Mouse (Mus musculus) liver, embryonic 16.5 days (tissue): ENCODE results near the gene P2ry2. TPM values are rescaled to one million over a fixed set of nuclear protein-coding genes. Genes with fewer than 3 reads are reported as not detected.

Experiments used
- ATAC-seq: fragments of 200-750 bp; cut with Nextera tagmentation; 2 replicates; pipeline ENCODE4 v1.8.0; 2017; ENCODE audit warnings: low read depth, mild to moderate bottlenecking, moderate number of reproducible peaks, moderate library complexity
- H3K27ac ChIP-seq: fragments of 300-500 bp; sonication (generic); 2 replicates; pipeline ENCODE4 v1.5.1; 2014; ENCODE audit warnings: mild to moderate bottlenecking, low read length
- H3K27me3 ChIP-seq: fragments of 300-500 bp; sonication (generic); 2 replicates; pipeline ENCODE4 v1.6.1; 2014; ENCODE audit warnings: low read depth, low read length, mixed read lengths; ENCODE audit not compliant: control insufficient read depth, insufficient read depth
- H3K36me3 ChIP-seq: fragments of 300-500 bp; sonication (generic); 2 replicates; pipeline ENCODE4 v1.6.1; 2014; ENCODE audit warnings: mild to moderate bottlenecking; ENCODE audit not compliant: control insufficient read depth, insufficient read depth
- H3K4me1 ChIP-seq: fragments of 300-500 bp; sonication (generic); 2 replicates; pipeline ENCODE4 v1.6.1; 2014; ENCODE audit warnings: low read depth, low read length, mixed read lengths; ENCODE audit not compliant: control insufficient read depth
- H3K4me2 ChIP-seq: fragments of 300-500 bp; sonication (generic); 2 replicates; pipeline ENCODE4 v1.6.1; 2014; ENCODE audit warnings: low read depth, low read length, mixed read lengths
- H3K4me3 ChIP-seq: fragments of 300-500 bp; sonication (generic); 2 replicates; pipeline ENCODE4 v1.5.1; 2014; ENCODE audit warnings: low read depth, mild to moderate bottlenecking, low read length
- H3K9ac ChIP-seq: fragments of 300-500 bp; sonication (generic); 2 replicates; pipeline ENCODE4 v1.6.1; 2014; ENCODE audit warnings: low read depth, low read length
- H3K9me3 ChIP-seq: fragments of 300-500 bp; sonication (generic); replicated peaks from 2 replicates; pipeline ENCODE4 v1.6.1; 2016; ENCODE audit warnings: low read length; ENCODE audit not compliant: control insufficient read depth
- WGBS: fragments of 180-500 bp; shearing (Covaris S2); extraction: QIAGEN DNeasy Blood & Tissue Kit; methylation state at CpG from one replicate; pipeline ENCODE4 v1.1.7; 2014; ENCODE audit not compliant: insufficient replicate concordance; 5-methylcytosine and 5-hydroxymethylcytosine counted together
- polyA plus RNA-seq: library from polyadenylated mRNA; unstranded; fragments of >200 nt; fragmentation: Nextera tagmentation; extraction: Ambion mirVana; gene quantifications from 2 replicates; pipeline ENCODE4 v1.2.1, GENCODE M21; 2015

Gene P2ry2
- 2.2 and 3.2 TPM in 2 replicates for polyA plus RNA-seq

GRCm38 (mm10) chr7:101012541-101012940 lies at the start of gene P2ry2:
P2ry2 (minus strand) TSS chr7:101012866.
- ATAC-seq: no peak
- Histone ChIP-seq H3K27me3 (peaks cover 9% of the 10 kb centered on the region), H3K9ac (peak within 1 kb of the TSS; percentile 5; the same call in 1 of the 2 replicates), H3K9me3 (no peaks in the 10 kb centered on the region), H3K36me3 (no peaks in the 10 kb centered on the region), H3K4me2 (peak within 1 kb of the TSS; percentile 58), H3K4me1 (no peaks in the 10 kb centered on the region), H3K27ac (peak within 1 kb of the TSS; percentile 63), H3K4me3 (peak within 1 kb of the TSS; percentile 48)
- 56% methylated on average over 4 of the region's 4 CpGs for WGBS

- Histone ChIP-seq H3K9me3 (no peaks in the 10 kb centered on the region), H3K4me2 (no peak overlapping the region), H3K36me3 (no peaks in the 10 kb centered on the region), H3K4me1 (peaks cover 25% of the 10 kb centered on the region), H3K9ac (no peak overlapping the region), H3K27ac (no peak overlapping the region), H3K27me3 (no peaks in the 10 kb centered on the region), H3K4me3 (no peak overlapping the region)
- 73% methylated on average over 6 of the region's 6 CpGs for WGBS
- no peak for ATAC-seq
Observed at GRCm38 (mm10) chr7:101062246-101062645, 49.6 kb upstream of the P2ry2 start.

- Histone ChIP-seq H3K4me3 (peak overlapping the region; percentile 12; the same call in 1 of the 2 replicates), H3K9ac (no peak overlapping the region)
Observed at GRCm38 (mm10) chr7:101061381-101061780, 48.7 kb upstream of the P2ry2 start.

GRCm38 (mm10) chr7:101060476-101060875 lies 47.8 kb upstream of the P2ry2 start:
- H3K4me2 ChIP-seq: 0 out of 2 replicates have a peak overlapping the region, but pooled peaks have one; percentile 21
- no peaks in the 10 kb centered on the region for H3K27me3 ChIP-seq

More at GRCm38 (mm10) chr7:101061381-101061780, 48.7 kb upstream of the P2ry2 start:
- no peaks in the 10 kb centered on the region for H3K36me3 ChIP-seq
- H3K27ac ChIP-seq: no peak overlapping the region
- no peak for ATAC-seq
- no peaks in the 10 kb centered on the region for H3K9me3 ChIP-seq
- H3K4me1 ChIP-seq: peaks cover 17% of the 10 kb centered on the region
- peak overlapping the region; percentile 41; the same call in 1 of the 2 replicates for H3K4me2 ChIP-seq
- 9% methylated on average over 17 of the region's 17 CpGs for WGBS
- H3K27me3 ChIP-seq: no peaks in the 10 kb centered on the region

GRCm38 (mm10) chr7:101059188-101059587 lies 46.5 kb upstream of the P2ry2 start:
- WGBS: 53% methylated on average over 5 of the region's 5 CpGs
- Histone ChIP-seq H3K4me3 (no peak overlapping the region), H3K4me2 (no peak overlapping the region), H3K4me1 (peaks cover 9% of the 10 kb centered on the region), H3K36me3 (no peaks in the 10 kb centered on the region), H3K9me3 (no peaks in the 10 kb centered on the region), H3K9ac (no peak overlapping the region), H3K27me3 (no peaks in the 10 kb centered on the region), H3K27ac (no peak overlapping the region)
- ATAC-seq: no peak

More at GRCm38 (mm10) chr7:101060476-101060875, 47.8 kb upstream of the P2ry2 start:
- no peaks in the 10 kb centered on the region for H3K9me3 ChIP-seq
- no peaks in the 10 kb centered on the region for H3K36me3 ChIP-seq
- ATAC-seq: no peak
- no peak overlapping the region for H3K4me3 ChIP-seq
- H3K4me1 ChIP-seq: peaks cover 9% of the 10 kb centered on the region
- H3K9ac ChIP-seq: no peak overlapping the region
- 7% methylated on average over 5 of the region's 5 CpGs for WGBS
- peak overlapping the region; percentile 30; the same call in 1 of the 2 replicates for H3K27ac ChIP-seq

- H3K9me3 ChIP-seq: no peaks in the 10 kb centered on the region
- H3K36me3 ChIP-seq: no peaks in the 10 kb centered on the region
- peaks cover 6% of the 10 kb centered on the region for H3K4me1 ChIP-seq
- no peak overlapping the region for H3K4me3 ChIP-seq
- WGBS: 46% methylated on average over 4 of the region's 4 CpGs
- ATAC-seq: no peak
- no peak overlapping the region for H3K4me2 ChIP-seq
- no peak overlapping the region for H3K27ac ChIP-seq
- H3K9ac ChIP-seq: no peak overlapping the region
- no peaks in the 10 kb centered on the region for H3K27me3 ChIP-seq
Observed at GRCm38 (mm10) chr7:101057309-101057708, 44.6 kb upstream of the P2ry2 start.

GRCm38 (mm10) chr7:101053136-101053535 lies 40.5 kb upstream of the P2ry2 start:
- Histone ChIP-seq H3K9ac (no peak overlapping the region), H3K27ac (no peak overlapping the region), H3K4me2 (no peak overlapping the region), H3K4me1 (no peaks in the 10 kb centered on the region; the same call in 1 of the 2 replicates), H3K4me3 (no peak overlapping the region), H3K36me3 (no peaks in the 10 kb centered on the region), H3K27me3 (no peaks in the 10 kb centered on the region), H3K9me3 (no peaks in the 10 kb centered on the region)
- 51% methylated on average over 2 of the region's 2 CpGs for WGBS
- no peak for ATAC-seq

- no peak overlapping the region for H3K4me2 ChIP-seq
- no peaks in the 10 kb centered on the region for H3K9me3 ChIP-seq
- no peaks in the 10 kb centered on the region for H3K36me3 ChIP-seq
- ATAC-seq: no peak
- H3K27ac ChIP-seq: no peak overlapping the region
- H3K27me3 ChIP-seq: no peaks in the 10 kb centered on the region
- no peak overlapping the region for H3K9ac ChIP-seq
- H3K4me3 ChIP-seq: no peak overlapping the region
- H3K4me1 ChIP-seq: no peaks in the 10 kb centered on the region; the same call in 1 of the 2 replicates
- WGBS: 11% methylated on average over 11 of the region's 11 CpGs
Observed at GRCm38 (mm10) chr7:101051551-101052221, 39.0 kb upstream of the P2ry2 start.
